Mouse (Mus musculus): ENCODE results near the gene Rpl19.

Gene Rpl19

DNA sequence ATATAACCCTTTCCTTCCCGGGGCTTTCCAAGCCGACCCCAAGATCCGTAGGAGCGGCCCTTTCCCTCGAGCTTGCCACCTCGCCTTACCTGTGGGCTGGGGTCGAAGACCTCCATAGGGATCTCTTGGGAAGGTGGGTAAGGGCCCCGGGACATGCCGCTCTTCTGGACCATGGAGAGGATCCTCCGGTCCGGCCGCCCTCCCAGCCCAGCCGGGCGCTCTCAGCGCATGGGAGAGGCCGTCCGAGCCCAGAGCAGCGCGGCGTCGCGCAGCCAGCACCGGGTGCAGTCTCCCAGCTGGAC, 4.3 kb upstream of the Rpl19 start:
- in situ Hi-C loops (cut with MseI, MboI): no loop called here

GRCm38 (mm10) chr11:98022555-98023371, 3.7 kb upstream of the Rpl19 start, which contains the start of gene Cacnb1:
Gene Cacnb1 (minus strand): TSS chr11:98023034.
- in situ Hi-C loops (cut with MseI, MboI): no loop called here

- in situ Hi-C loops (cut with MseI, MboI): no loop called here
Measured at GRCm38 (mm10) chr11:98024516-98024915, 2.0 kb upstream of the Rpl19 start.

- in situ Hi-C loops (cut with MseI, MboI): no loop called here
Measured at GRCm38 (mm10) chr11:98026248-98026569, 301 bp upstream of the Rpl19 start.

DNA sequence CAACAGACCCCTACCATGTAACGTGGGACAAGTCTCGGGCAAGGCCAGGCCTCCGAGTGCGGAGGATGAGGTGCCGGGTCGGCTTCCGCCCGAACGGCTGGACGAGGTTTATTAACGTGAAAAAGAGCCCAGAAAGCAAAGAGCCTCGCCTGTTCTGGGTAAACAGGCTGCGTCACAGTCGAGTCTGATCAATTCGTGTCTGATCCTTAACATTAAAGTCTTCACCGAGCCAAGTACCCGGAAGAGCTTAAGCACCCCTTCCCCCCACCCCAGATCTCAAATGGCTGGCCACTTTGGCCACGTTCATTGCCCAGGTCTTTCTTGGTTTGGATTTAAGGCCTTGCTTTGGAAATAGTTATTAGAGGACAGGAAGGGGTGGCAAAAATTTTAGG, 783 bp downstream of the Rpl19 start:
- in situ Hi-C loops (cut with MseI, MboI): no loop called here

- in situ Hi-C loops (cut with MseI, MboI): no loop called here
Measured at GRCm38 (mm10) chr11:98027785-98028184, 1.3 kb downstream of the Rpl19 start.

DNA sequence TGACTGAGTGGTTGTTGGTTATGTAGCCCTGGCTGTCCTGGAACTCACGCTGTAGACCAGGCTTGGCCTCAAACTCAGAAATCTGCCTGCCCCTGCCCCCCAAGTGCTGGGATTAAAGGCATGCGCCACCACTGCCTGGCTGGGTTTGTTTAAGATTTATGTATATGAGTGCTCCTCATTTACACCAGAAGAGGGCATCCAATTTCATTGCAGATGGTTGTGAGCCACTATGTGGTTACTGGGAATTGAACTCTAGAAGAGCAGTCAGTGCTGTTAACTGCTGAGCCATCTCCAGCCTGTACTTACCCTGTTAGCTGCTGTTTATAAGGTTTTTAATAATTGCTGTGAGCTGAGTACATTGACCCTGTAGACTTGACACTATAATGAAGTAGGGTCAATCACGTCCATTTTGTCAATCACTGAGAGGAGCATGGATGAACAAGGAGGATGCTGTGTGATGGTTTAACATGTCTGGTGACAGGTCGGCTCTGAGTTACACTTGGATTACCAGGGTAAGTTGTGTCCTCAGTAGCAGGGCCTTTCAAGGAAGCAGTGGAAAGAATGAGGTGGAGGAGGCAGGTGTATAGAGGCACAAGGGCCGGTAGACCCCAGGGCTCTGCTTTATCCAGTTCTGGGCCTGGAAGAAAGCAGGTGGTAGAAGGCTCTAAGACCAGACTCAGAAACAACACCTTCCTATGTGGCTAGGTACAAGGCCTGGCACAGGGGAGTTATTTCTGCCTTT, 4.4 kb downstream of the Rpl19 start:
- in situ Hi-C loops (cut with MseI, MboI): loop anchor here (5.0 kb wide), 1 partner anchor 46 kb away; no protein-coding TSS in a partner anchor

- in situ Hi-C loops (cut with MseI, MboI): loop anchor here (5.0 kb wide), 1 partner anchor 46 kb away; no protein-coding TSS in a partner anchor
Measured at GRCm38 (mm10) chr11:98031443-98031770, 4.9 kb downstream of the Rpl19 start.

DNA sequence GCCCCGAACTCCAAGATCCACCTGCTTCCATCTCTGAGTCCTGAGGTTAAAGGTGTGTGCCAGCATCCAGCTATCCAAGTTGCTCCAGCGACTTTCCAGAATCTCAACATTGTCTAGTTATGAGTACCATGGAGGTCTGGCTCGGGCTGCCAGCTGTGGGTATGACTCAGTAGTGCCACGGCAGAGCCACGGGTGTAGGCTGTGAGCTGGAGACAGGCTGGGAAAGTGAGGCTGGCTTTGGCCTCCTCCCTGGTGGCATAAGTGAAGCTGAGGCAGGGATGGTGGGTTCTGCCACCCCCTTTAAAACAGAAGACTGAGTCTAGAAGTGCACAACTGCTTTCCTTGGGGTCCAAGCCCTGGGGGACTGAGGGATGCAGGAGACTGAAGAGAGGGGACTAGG, 7.6 kb downstream of the Rpl19 start:
- in situ Hi-C loops (cut with MseI, MboI): loop anchor here (5.0 kb wide), 1 partner anchor 43 kb away; no protein-coding TSS in a partner anchor

- in situ Hi-C loops (cut with MseI, MboI): loop anchor here (5.0 kb wide), 1 partner anchor 42 kb away; no protein-coding TSS in a partner anchor
Measured at GRCm38 (mm10) chr11:98034840-98035239, 8.3 kb downstream of the Rpl19 start.

GRCm38 (mm10) chr11:98035977-98036377, 9.5 kb downstream of the Rpl19 start:
- in situ Hi-C loops (cut with MseI, MboI): no loop called here

DNA sequence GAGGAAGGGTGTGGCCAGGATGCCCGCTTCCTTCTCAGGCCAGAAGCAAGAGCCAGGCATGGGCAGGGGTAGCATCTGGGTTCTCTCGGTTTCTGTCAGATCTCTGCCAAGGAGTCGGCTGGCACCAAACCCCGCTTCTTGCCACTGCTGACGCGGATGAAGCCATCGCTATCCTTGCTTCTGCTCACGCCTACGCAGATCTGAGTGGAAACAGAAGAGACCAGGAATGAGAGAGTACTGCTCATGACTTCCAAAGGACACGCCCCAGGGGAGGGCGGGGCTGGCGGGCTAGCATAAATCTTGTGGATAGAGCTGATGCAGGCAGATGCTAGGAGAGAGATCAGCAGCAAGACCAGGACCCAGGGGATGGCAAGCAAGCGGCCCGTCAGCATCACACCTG, 11.4 kb downstream of the Rpl19 start:
- in situ Hi-C loops (cut with MseI, MboI): no loop called here

DNA sequence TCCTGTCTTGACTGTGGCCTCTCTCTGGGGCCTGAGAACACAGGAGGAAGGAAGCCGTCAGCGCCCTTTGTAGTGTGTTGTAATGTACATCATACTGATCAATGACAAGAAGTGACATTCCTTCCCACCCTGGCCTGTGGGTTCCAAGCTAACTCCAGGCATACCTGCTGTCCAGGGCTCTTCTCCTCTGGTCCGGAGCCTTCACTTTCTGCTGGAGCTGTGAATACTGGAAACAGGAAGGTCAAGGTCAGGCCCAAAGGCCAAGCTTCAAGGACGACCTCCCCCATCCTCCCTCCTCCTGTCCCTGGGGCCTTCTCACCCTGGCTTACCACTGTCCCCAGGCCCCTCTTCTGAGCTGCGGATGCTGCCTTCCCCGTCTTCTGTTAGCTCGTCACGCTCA, 14.5 kb downstream of the Rpl19 start:
- in situ Hi-C loops (cut with MseI, MboI): no loop called here

DNA sequence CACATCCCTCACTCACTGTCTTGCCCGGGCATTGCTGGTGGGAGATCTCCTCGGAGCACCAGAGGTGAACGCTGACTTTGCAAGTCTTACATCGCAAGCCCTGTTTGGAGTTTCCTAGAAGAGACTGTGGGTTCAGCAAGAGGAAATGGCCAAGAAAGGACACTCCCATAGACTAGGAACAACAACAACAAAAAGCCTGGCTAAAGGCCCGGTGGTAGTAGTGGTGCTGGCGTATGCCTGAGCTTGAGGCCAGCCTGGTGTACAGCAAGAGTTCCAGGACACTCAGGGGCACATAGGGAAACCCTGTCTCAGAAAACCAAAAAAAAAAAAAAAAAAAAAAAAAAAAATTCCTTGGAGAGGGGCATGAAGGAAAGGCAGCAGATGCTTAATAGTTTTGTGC, 16.2 kb downstream of the Rpl19 start:
- in situ Hi-C loops (cut with MseI, MboI): no loop called here

DNA sequence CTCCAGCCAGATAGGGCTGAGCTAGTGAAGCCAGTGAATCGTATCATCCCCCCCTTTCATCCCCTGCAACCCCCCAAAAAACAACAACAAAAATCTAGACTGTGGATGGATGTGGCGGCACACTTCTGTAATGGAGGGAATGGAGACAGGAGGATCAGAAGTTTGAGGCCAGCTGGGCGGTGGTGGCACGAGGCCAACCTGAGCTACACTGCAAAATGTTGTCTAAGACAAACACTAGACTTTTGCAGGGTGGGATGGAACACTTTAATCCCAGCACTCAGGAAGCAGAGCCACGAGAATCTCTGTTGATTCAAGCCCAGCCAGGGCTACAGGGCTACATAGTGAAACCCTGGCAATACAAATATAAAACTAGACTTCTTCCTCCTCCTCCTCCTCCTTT, 17.6 kb downstream of the Rpl19 start:
- in situ Hi-C loops (cut with MseI, MboI): no loop called here

DNA sequence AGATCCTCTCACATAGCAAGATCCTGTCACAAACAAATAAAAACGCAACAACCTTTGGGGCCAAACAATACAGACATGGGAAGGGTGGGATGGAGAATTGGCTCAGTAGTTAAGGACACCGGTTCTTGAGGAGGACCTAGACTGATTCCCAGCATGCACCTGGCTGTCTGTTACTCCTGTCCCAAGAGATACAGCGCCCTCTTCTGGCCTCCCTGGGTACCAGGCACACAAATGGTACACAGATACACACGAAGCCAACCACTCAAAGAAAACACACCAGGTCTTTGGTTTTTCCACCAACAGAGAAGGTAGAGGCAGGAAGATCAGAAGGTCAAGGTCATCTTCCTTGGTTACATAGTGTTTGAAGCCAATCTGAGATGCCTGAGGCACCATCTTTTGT, 19.1 kb downstream of the Rpl19 start:
- in situ Hi-C loops (cut with MseI, MboI): no loop called here

DNA sequence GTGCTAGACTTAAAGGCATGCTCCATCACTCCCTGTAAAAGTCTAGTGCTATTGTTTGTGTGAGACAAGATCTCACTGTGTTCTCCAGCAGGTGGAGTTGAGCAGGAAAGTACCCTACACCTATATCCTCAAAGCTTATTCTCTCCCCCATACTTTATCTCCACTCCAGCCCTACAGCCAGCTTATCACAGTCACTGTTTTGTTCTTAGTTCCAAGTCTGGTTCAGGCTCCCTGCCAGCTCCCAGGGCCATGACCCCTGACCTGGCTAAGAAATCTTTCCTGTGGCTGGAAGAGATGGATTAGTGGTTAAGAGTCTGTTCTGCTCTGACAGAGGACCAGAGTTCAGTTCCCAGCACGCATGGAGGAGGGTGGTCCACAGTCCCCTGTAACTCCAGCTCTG, 20.0 kb downstream of the Rpl19 start:
- in situ Hi-C loops (cut with MseI, MboI): no loop called here

GRCm38 (mm10) chr11:98047745-98048144, 21.2 kb downstream of the Rpl19 start:
- in situ Hi-C loops (cut with MseI, MboI): no loop called here

- in situ Hi-C loops (cut with MseI, MboI): no loop called here
Measured at GRCm38 (mm10) chr11:98049672-98050519, 23.4 kb downstream of the Rpl19 start.

DNA sequence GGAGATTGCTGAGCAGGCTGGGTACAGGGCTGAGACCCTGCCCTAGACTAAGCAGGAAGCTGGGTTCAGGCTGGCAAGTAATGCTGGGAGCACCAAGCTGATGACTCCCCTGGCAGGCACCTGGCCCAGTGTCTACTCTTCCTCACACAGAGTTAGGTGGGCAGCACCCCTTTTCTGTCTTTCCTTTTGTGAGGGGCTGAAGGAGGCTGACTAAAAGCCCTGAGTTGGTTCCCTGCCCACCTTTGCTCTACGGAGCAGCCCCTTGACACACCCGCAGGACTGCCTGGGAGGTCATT, 24.0 kb downstream of the Rpl19 start:
- in situ Hi-C loops (cut with MseI, MboI): no loop called here

- in situ Hi-C loops (cut with MseI, MboI): no loop called here
Measured at GRCm38 (mm10) chr11:98050940-98051339, 24.4 kb downstream of the Rpl19 start.

GRCm38 (mm10) chr11:98051611-98052128, 25.2 kb downstream of the Rpl19 start:
- in situ Hi-C loops (cut with MseI, MboI): no loop called here

All from mouse trophoblast stem cell (cell line).